Mouse (Mus musculus) liver, embryonic 14.5 days (tissue): ENCODE measurements around the gene Pecam1.
A peak's percentile ranks its signal among the peaks of the same experiment; 100 is the strongest.

ENCODE experiments used
- CTCF ChIP-seq: IDR thresholded peaks from 2 replicates; pipeline ENCODE4 v1.5.1; 2016; ENCODE audit warnings: antibody characterized with exemption, low read depth, control low read depth
- EP300 ChIP-seq: IDR thresholded peaks from 2 replicates; pipeline ENCODE4 v1.6.1; 2016; ENCODE audit warnings: antibody characterized with exemption, low read depth

DNA sequence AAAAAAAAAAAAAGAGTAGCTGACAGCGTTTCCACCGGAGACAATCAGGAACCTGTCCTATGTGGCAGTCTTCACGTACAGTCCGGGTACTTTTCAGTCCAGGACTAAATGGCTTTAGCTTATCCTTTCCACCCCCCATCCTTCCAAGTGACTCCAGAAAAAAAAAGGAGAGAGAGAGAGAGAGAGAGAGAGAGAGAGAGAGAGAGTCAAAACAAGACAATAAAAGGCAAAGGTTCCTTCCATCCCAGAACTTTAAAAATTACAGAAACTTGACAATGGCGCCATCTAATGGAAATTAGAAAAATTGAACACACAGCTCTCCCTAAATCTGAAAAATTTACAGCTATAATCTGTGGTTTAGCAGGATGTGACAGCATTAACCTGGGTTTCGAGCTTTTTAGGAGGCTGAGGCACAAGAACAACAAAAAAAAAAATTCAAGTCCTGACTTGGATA lies 8.0 kb downstream of the Pecam1 start:
- peak; percentile 40; the same call in 1 of the 2 replicates for TF ChIP-seq CTCF
- no peak for TF ChIP-seq EP300
